Mouse (Mus musculus) spleen, adult 12 weeks (tissue): Measurements from ENCODE around the gene Paqr7.

Source experiments
- DNase-seq: peaks from one replicate; pipeline ENCODE4 v3.0.0; 2022; ENCODE audit warnings: low spot score

Paqr7 gene

GRCm38 (mm10) chr4:134496595-134497210 lies at the start of gene Paqr7:
Gene Paqr7, plus strand, starts transcription at chr4:134496697.
- peak; percentile 64 for DNase-seq

- DNase-seq: no peak
Observed at GRCm38 (mm10) chr4:134447966-134448365, 48.5 kb upstream of the Paqr7 start.

GRCm38 (mm10) chr4:134449595-134450391 lies 46.7 kb upstream of the Paqr7 start:
- DNase-seq: no peak

GRCm38 (mm10) chr4:134450392-134451195 lies 45.9 kb upstream of the Paqr7 start:
- no peak for DNase-seq

GRCm38 (mm10) chr4:134451484-134451883 lies 45.0 kb upstream of the Paqr7 start:
- DNase-seq: no peak

GRCm38 (mm10) chr4:134453619-134454400 lies 42.7 kb upstream of the Paqr7 start:
- no peak for DNase-seq

GRCm38 (mm10) chr4:134455310-134455709 lies 41.2 kb upstream of the Paqr7 start:
- DNase-seq: no peak

- no peak for DNase-seq
Observed at GRCm38 (mm10) chr4:134457130-134457825, 39.2 kb upstream of the Paqr7 start.

GRCm38 (mm10) chr4:134458856-134459255 lies 37.6 kb upstream of the Paqr7 start:
- DNase-seq: no peak

- no peak for DNase-seq
Observed at GRCm38 (mm10) chr4:134460277-134460676, 36.2 kb upstream of the Paqr7 start.

- no peak for DNase-seq
Observed at GRCm38 (mm10) chr4:134461252-134461651, 35.2 kb upstream of the Paqr7 start.

GRCm38 (mm10) chr4:134465789-134466188 lies 30.7 kb upstream of the Paqr7 start:
- DNase-seq: no peak

GRCm38 (mm10) chr4:134466381-134467262 lies 29.9 kb upstream of the Paqr7 start:
- no peak for DNase-seq

GRCm38 (mm10) chr4:134467435-134468214 lies 28.9 kb upstream of the Paqr7 start:
- peak; percentile 28 for DNase-seq

- peak; percentile 87 for DNase-seq
Observed at GRCm38 (mm10) chr4:134468215-134468575, 28.3 kb upstream of the Paqr7 start, which contains the start of gene Stmn1. Gene Stmn1, plus strand, starts transcription at chr4:134468320.

- peak; percentile 96 for DNase-seq
Observed at GRCm38 (mm10) chr4:134468578-134469266, 27.8 kb upstream of the Paqr7 start.

GRCm38 (mm10) chr4:134469341-134469796 lies 27.1 kb upstream of the Paqr7 start:
- no peak for DNase-seq

- no peak for DNase-seq
Observed at GRCm38 (mm10) chr4:134469985-134470384, 26.5 kb upstream of the Paqr7 start.

- DNase-seq: no peak
Observed at GRCm38 (mm10) chr4:134471469-134471868, 25.0 kb upstream of the Paqr7 start.
